ENCODE assay signal across 13 mouse cellular contexts in the genomic region with DNA sequence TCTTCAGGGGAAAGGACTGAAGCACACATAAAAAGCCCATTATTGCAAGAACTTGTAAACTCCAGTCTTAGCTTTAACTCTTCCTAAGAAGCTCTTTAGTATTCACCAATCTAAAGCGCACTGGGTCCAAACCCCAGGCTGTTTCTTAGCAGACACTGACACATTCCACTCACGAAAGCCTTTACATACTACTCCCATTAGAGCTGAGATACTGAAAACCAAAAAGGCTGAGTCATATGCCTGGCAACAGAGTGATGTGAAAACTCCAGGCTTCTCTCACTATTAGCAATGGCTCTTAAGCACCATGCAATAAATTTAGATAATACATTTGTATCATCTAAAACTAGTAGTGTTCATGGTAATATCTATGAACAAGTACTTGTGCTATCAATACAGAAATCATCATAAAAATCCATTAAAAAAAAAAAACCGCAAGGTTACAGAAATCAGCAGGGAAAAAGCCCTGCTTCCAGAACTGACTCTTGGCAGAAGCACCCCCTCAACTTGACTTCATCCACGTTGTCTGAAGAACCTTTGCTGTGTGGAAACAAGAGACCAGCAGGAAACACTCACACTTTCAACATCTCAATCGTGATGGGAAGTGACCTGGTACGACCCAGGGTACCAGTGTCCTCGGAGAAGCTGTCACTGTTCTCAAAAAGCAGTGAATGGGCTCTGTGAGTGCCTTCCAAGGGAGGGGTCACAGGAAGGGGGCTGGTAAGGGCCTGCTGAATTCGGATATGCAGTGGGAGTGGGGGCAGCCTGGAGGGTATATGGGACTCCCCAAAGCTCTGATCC.
"Had no signal": no experiment of that assay in that cellular context is flagged by ENCODE, and none has a peak within 500 bp of the region (broad histone marks: within the 10 kb centered on the region; RNA-seq: fewer than 3 reads in every experiment).

No protein-coding gene starts in this region.

- ATAC-seq: liver, postnatal 0 days had no signal

- H3K4me1 ChIP-seq: kidney, embryonic 15.5 days; limb, embryonic 12.5 days; limb, embryonic 15.5 days had no signal

- H3K4me3 ChIP-seq: kidney, embryonic 15.5 days; limb, embryonic 12.5 days; limb, embryonic 15.5 days; lung, embryonic 15.5 days had no signal

- H3K27me3 ChIP-seq: kidney, embryonic 15.5 days; limb, embryonic 12.5 days; limb, embryonic 15.5 days; lung, embryonic 15.5 days had no signal

- DNase-seq: kidney, adult 11 months; kidney, adult 8-10 months; kidney, postnatal 10 days; kidney, postnatal 36 days; left cerebral cortex, postnatal 4 days; liver, postnatal 0 days; midbrain, embryonic 14.5 days; thymus, adult 18-20 months; thymus, postnatal 4 days had no signal
